Mouse (Mus musculus): ENCODE measurements around the gene Mettl23.

GRCm38 (mm10) chr11:116807116-116807515 lies 36.0 kb upstream of the Mettl23 start:
- TF ChIP-seq CTCF (IDR thresholded peaks at IDR 0.05; ENCODE audit: low read depth), result no peak
- TF ChIP-seq EP300 (IDR thresholded peaks at IDR 0.05; ENCODE audit: low read depth), result no peak

All from heart, postnatal 0 days (tissue).